Mouse (Mus musculus) macrophage (primary cell): ENCODE results near the gene Nudt5. TPM values are rescaled to one million over a fixed set of nuclear protein-coding genes. Genes with fewer than 3 reads are reported as not detected.

Experiments used
- H3K27ac ChIP-seq: fragments of 350-480 bp; formaldehyde crosslinking; 2 replicates; pipeline ENCODE4 v1.9.0; 2021
- H3K36me3 ChIP-seq: fragments of 350-480 bp; formaldehyde crosslinking; 2 replicates; pipeline ENCODE4 v1.9.0; 2021; ENCODE audit errors: inconsistent target
- H3K4me3 ChIP-seq: fragments of 350-480 bp; formaldehyde crosslinking; 2 replicates; pipeline ENCODE4 v1.9.0; 2021; ENCODE audit errors: inconsistent target
- H3K79me2 ChIP-seq: fragments of 350-480 bp; formaldehyde crosslinking; 2 replicates; pipeline ENCODE4 v1.9.0; 2021; ENCODE audit errors: inconsistent target
- WGBS: methylation state at CpG from one replicate; pipeline ENCODE4 v1.1.7; 2026; ENCODE audit warnings: inconsistent platforms; ENCODE audit not compliant: missing documents; 5-methylcytosine and 5-hydroxymethylcytosine counted together
- polyA plus RNA-seq: library from polyadenylated mRNA; stranded (reverse); fragments of 250-400 nt; gene quantifications from 3 replicates; pipeline ENCODE4 v1.2.4, GENCODE M21; 2018; ENCODE audit warnings: inconsistent platforms

The Nudt5 gene
- polyA plus RNA-seq, 1 experiment from 2014 or later, result 10.6 TPM

- WGBS, result 77% methylated on average over 5 of the region's 5 CpGs
- Histone ChIP-seq H3K79me2 (no peaks in the 10 kb centered on the region), H3K4me3 (no peak overlapping the region), H3K27ac (no peak overlapping the region), H3K36me3 (no peaks in the 10 kb centered on the region)
Measured at GRCm38 (mm10) chr2:5900145-5900544, 55.3 kb downstream of the Nudt5 start.

GRCm38 (mm10) chr2:5906092-5906491, 61.3 kb downstream of the Nudt5 start:
- Histone ChIP-seq H3K27ac (no peak overlapping the region), H3K36me3 (no peaks in the 10 kb centered on the region), H3K79me2 (no peaks in the 10 kb centered on the region), H3K4me3 (no peak overlapping the region)
- WGBS, result 80% methylated on average over 1 of the region's 5 CpGs

DNA sequence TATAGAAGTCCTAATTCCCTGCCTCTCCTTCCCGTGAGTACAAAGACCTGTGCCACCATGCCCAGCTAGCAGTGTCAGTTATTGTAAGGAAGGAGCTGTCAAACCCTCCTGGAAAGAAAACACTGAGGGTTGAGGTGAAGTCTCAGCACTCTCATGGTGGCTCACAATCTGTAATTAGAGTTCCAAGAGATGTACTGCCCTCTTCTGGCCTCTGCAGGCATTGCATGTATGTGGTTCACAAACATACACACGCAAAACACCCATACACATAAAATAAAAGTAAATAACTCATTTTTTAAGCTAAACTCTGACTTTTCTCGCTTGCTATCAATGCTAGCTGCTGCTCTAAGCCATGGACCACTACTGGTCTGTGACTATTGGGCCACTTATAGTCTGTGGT, 61.8 kb downstream of the Nudt5 start:
- H3K79me2 ChIP-seq, result no peaks in the 10 kb centered on the region
- H3K4me3 ChIP-seq, result no peak overlapping the region
- no peak overlapping the region for H3K27ac ChIP-seq
- H3K36me3 ChIP-seq, result no peaks in the 10 kb centered on the region
- WGBS, result 59% methylated on average over 3 of the region's 3 CpGs

DNA sequence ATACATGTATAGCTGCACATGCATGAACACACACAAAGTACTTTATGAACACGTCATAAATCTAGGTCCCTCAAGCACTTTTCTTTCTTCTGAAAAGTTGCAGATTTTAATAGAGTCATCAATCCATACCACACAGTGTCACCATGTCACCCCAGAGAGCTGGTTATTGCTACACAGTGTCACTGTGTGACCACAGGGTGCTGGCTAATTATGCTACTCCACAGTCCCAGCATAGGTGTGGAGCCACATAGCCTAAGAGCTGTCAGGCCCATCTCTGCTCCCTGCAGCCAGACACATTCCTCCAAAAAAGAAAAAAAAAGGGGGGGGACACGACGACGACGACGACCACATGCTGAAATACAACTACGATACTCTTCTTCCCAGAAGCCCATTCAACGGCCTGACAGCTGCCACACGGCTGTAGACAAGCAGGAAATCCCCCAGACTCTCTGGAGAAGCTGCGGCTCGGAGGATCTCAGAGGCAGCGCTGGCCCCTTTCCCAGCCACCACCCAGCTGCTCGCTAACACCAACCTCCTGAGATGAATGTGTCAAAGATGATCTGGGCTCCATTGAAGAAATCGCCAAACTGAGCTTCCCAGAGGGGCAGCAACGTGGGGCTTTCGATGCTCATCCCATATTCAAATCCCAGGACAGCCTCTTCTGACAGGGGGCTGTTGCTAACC, 66.6 kb downstream of the Nudt5 start:
- H3K4me3 ChIP-seq, result no peak overlapping the region
- WGBS, result 94% methylated on average over 12 of the region's 16 CpGs
- H3K36me3 ChIP-seq, result no peaks in the 10 kb centered on the region
- H3K27ac ChIP-seq, result no peak overlapping the region
- no peaks in the 10 kb centered on the region for H3K79me2 ChIP-seq

Other genes with a start within 250 kb of the Nudt5 start
- gene Camk1d, start 130.5 kb upstream of the Nudt5 start, polyA plus RNA-seq, result 8.8 to 14.3 TPM (median 11.1 TPM) in 3 replicates
- 56.0 to 70.6 TPM (median 63.8 TPM) in 3 replicates for gene Cdc123, start 145 bp downstream of the Nudt5 start, polyA plus RNA-seq
- gene Gm13199, start 17.9 kb downstream of the Nudt5 start, polyA plus RNA-seq, result 0.38 to 0.52 TPM in 2 of 3 replicates, not detected in the other
- gene Sec61a2, start 50.4 kb downstream of the Nudt5 start, polyA plus RNA-seq, result 9.4 to 13.9 TPM (median 11.3 TPM) in 3 replicates
- gene Dhtkd1, start 97.8 kb downstream of the Nudt5 start, polyA plus RNA-seq, result 0.28 to 1.1 TPM (median 0.29 TPM) in 3 replicates
- gene Upf2, start 106.5 kb downstream of the Nudt5 start, polyA plus RNA-seq, result 15.9 to 30.9 TPM (median 17.5 TPM) in 3 replicates